Mouse (Mus musculus) hindbrain, embryonic 13.5 days (tissue): ENCODE data around the gene Gse1. TPM values are rescaled to one million over a fixed set of nuclear protein-coding genes. Genes with fewer than 3 reads are reported as not detected.

ENCODE experiments used
- ATAC-seq: fragments of 200-750 bp; cut with Nextera tagmentation; 2 replicates; pipeline ENCODE4 v1.8.0; 2017; ENCODE audit warnings: moderate TSS enrichment; ENCODE audit not compliant: low FRiP score
- H3K27ac ChIP-seq: fragments of 300-500 bp; sonication (generic); 2 replicates; pipeline ENCODE4 v1.5.1; 2015; ENCODE audit warnings: inconsistent platforms, mild to moderate bottlenecking, moderate library complexity
- H3K27me3 ChIP-seq: fragments of 300-500 bp; sonication (generic); 2 replicates; pipeline ENCODE4 v1.6.1; 2015; ENCODE audit warnings: mild to moderate bottlenecking, inconsistent platforms
- H3K36me3 ChIP-seq: fragments of 300-500 bp; sonication (generic); 2 replicates; pipeline ENCODE4 v1.6.1; 2015; ENCODE audit warnings: mild to moderate bottlenecking, inconsistent platforms
- H3K4me1 ChIP-seq: fragments of 300-500 bp; sonication (generic); replicated peaks from 2 replicates; pipeline ENCODE4 v1.6.1; 2015; ENCODE audit warnings: inconsistent platforms
- H3K4me2 ChIP-seq: fragments of 300-500 bp; sonication (generic); 2 replicates; pipeline ENCODE4 v1.6.1; 2015; ENCODE audit warnings: inconsistent platforms, mild to moderate bottlenecking, moderate library complexity
- H3K4me3 ChIP-seq: fragments of 300-500 bp; sonication (generic); 2 replicates; pipeline ENCODE4 v1.5.1; 2015; ENCODE audit warnings: mild to moderate bottlenecking, inconsistent platforms
- H3K9ac ChIP-seq: fragments of 300-500 bp; sonication (generic); 2 replicates; pipeline ENCODE4 v1.6.1; 2015; ENCODE audit warnings: mild to moderate bottlenecking, inconsistent platforms
- H3K9me3 ChIP-seq: fragments of 300-500 bp; sonication (generic); 2 replicates; pipeline ENCODE4 v1.6.1; 2016; ENCODE audit warnings: inconsistent platforms
- WGBS: fragments of 180-500 bp; shearing (Covaris S2); methylation state at CpG from one replicate; pipeline ENCODE4 v1.1.7; 2015; 5-methylcytosine and 5-hydroxymethylcytosine counted together
- polyA plus RNA-seq: library from polyadenylated mRNA; unstranded; fragments of >200 nt; fragmentation: Nextera tagmentation; extraction: Ambion mirVana; gene quantifications from 2 replicates; pipeline ENCODE4 v1.2.1, GENCODE M21; 2015

Gse1 gene
- polyA plus RNA-seq, 1 experiment from 2014 or later: 22.1 TPM

GRCm38 (mm10) chr8:120428492-120428891 is 200.2 kb downstream of the Gse1 start:
- H3K9ac ChIP-seq: no peak overlapping the region
- H3K4me2 ChIP-seq: no peak overlapping the region
- WGBS: 82% methylated on average over 5 of the region's 5 CpGs
- H3K4me3 ChIP-seq: no peak overlapping the region
- H3K27me3 ChIP-seq: no peaks in the 10 kb centered on the region
- no peaks in the 10 kb centered on the region for H3K36me3 ChIP-seq
- peaks cover 63% of the 10 kb centered on the region for H3K4me1 ChIP-seq
- ATAC-seq: no peak
- H3K9me3 ChIP-seq: no peaks in the 10 kb centered on the region
- H3K27ac ChIP-seq: no peak overlapping the region

DNA sequence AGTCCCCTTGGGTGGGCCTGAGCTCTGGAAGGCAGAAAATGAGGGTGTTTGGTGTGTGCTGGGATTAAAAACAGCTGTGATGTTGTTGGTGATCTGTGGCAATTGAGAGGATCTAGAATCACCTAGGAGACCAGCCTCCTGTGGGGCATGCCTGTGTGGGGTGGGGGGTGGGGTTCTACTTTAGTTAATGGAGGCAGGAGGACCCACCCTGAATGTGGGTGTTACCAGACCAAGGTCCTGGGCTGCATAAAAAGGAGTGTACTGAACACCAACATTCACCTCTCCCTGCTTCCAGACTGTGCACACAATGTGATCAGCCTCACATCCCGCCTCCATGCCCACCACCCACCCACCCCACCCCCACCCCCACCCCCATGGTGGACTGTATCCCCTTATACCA is 200.9 kb downstream of the Gse1 start:
- H3K9ac ChIP-seq: no peak overlapping the region
- no peaks in the 10 kb centered on the region for H3K9me3 ChIP-seq
- WGBS: 100% methylated on average over 1 of the region's 1 CpGs
- no peaks in the 10 kb centered on the region for H3K27me3 ChIP-seq
- peaks cover 57% of the 10 kb centered on the region for H3K4me1 ChIP-seq
- H3K27ac ChIP-seq: no peak overlapping the region
- no peak overlapping the region for H3K4me3 ChIP-seq
- H3K36me3 ChIP-seq: no peaks in the 10 kb centered on the region
- no peak overlapping the region for H3K4me2 ChIP-seq
- no peak for ATAC-seq

GRCm38 (mm10) chr8:120431042-120431441 is 202.8 kb downstream of the Gse1 start:
- Histone ChIP-seq H3K9ac (no peak overlapping the region), H3K27me3 (no peaks in the 10 kb centered on the region), H3K9me3 (no peaks in the 10 kb centered on the region), H3K4me3 (no peak overlapping the region), H3K4me1 (peaks cover 38% of the 10 kb centered on the region), H3K36me3 (no peaks in the 10 kb centered on the region), H3K4me2 (no peak overlapping the region), H3K27ac (0 out of 2 replicates have a peak overlapping the region, but pooled peaks have one; percentile 6)
- 67% methylated on average over 12 of the region's 12 CpGs for WGBS
- no peak for ATAC-seq

GRCm38 (mm10) chr8:120432438-120432837 is 204.2 kb downstream of the Gse1 start:
- Histone ChIP-seq H3K4me3 (no peak overlapping the region), H3K4me2 (no peak overlapping the region), H3K36me3 (no peaks in the 10 kb centered on the region), H3K27me3 (0 out of 2 replicates have a peak, but pooled peaks cover 9% of the 10 kb centered on the region), H3K4me1 (peaks cover 38% of the 10 kb centered on the region), H3K27ac (no peak overlapping the region), H3K9ac (no peak overlapping the region), H3K9me3 (no peaks in the 10 kb centered on the region)
- ATAC-seq: no peak
- WGBS: 85% methylated on average over 7 of the region's 7 CpGs

DNA sequence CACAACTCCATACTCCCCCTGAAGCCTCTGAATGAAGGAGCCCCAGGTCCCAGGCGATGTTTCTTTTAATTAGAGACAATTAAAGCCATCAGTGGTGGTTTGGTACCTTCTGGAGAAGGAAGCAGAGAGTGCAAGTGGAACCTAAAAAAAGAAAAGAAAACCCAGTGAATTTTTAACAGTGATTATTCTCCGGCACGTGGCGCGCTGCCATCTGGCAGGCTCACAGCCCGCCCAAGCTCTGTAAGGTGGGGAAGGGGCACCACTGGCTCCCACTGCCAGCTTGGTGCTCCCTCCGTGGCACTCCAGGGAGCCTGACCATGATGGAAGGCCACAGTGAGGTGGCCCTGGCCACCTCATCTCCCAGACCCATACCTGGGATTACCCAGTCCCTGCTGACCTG is 204.9 kb downstream of the Gse1 start:
- no peaks in the 10 kb centered on the region for H3K9me3 ChIP-seq
- no peak overlapping the region for H3K9ac ChIP-seq
- ATAC-seq: no peak
- H3K4me2 ChIP-seq: no peak overlapping the region
- 0 out of 2 replicates have a peak, but pooled peaks cover 13% of the 10 kb centered on the region for H3K27me3 ChIP-seq
- WGBS: 72% methylated on average over 7 of the region's 7 CpGs
- H3K4me3 ChIP-seq: no peak overlapping the region
- no peak overlapping the region for H3K27ac ChIP-seq
- peaks cover 38% of the 10 kb centered on the region for H3K4me1 ChIP-seq
- H3K36me3 ChIP-seq: no peaks in the 10 kb centered on the region

DNA sequence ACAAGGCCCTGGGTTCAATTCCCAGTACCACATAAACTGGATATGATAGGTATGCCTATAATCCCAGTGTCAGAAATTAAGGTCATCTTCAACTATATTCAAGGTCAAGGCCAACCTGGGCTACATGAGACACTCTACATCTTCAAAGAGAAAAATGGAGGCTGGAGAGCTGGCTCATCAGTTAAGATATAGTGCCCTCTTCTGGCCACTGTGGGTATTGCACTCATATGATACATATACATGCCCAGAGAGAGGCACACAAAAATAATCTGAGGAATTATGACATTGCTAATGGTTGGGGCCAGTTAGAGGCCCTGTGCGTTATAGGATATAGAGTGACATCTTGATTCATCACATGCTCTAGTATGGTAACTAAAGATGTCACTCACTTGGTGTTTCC is 205.5 kb downstream of the Gse1 start:
- no peak for ATAC-seq
- H3K4me1 ChIP-seq: peaks cover 42% of the 10 kb centered on the region
- no peaks in the 10 kb centered on the region for H3K36me3 ChIP-seq
- no peak overlapping the region for H3K27ac ChIP-seq
- 100% methylated on average over 1 of the region's 1 CpGs for WGBS
- H3K9me3 ChIP-seq: no peaks in the 10 kb centered on the region
- no peak overlapping the region for H3K4me2 ChIP-seq
- H3K4me3 ChIP-seq: no peak overlapping the region
- H3K9ac ChIP-seq: no peak overlapping the region
- H3K27me3 ChIP-seq: 0 out of 2 replicates have a peak, but pooled peaks cover 13% of the 10 kb centered on the region

DNA sequence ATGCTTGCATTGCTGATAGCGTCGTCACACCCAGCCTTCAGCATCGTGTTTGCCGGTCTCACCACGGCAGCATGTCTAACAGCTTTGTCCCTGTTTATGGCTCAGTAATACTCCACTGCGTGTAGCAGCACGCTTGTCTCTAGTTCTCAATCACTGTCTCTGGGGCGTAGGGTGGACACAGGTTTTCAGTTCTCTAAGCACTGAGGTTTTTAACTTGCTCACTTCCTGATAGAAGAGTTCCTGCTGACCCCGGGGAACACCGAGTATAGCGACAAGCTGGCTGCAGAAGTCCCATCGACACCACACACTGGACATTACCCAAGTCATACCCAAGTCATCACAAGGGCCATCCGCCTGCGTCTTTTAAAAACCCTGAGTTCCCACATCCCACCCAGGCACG is 207.5 kb downstream of the Gse1 start:
- H3K4me2 ChIP-seq: no peak overlapping the region
- H3K9me3 ChIP-seq: no peaks in the 10 kb centered on the region
- no peak overlapping the region for H3K9ac ChIP-seq
- 0 out of 2 replicates have a peak, but pooled peaks cover 13% of the 10 kb centered on the region for H3K27me3 ChIP-seq
- no peak overlapping the region for H3K4me3 ChIP-seq
- H3K36me3 ChIP-seq: no peaks in the 10 kb centered on the region
- peaks cover 59% of the 10 kb centered on the region for H3K4me1 ChIP-seq
- no peak overlapping the region for H3K27ac ChIP-seq
- ATAC-seq: no peak
- WGBS: 95% methylated on average over 15 of the region's 15 CpGs

DNA sequence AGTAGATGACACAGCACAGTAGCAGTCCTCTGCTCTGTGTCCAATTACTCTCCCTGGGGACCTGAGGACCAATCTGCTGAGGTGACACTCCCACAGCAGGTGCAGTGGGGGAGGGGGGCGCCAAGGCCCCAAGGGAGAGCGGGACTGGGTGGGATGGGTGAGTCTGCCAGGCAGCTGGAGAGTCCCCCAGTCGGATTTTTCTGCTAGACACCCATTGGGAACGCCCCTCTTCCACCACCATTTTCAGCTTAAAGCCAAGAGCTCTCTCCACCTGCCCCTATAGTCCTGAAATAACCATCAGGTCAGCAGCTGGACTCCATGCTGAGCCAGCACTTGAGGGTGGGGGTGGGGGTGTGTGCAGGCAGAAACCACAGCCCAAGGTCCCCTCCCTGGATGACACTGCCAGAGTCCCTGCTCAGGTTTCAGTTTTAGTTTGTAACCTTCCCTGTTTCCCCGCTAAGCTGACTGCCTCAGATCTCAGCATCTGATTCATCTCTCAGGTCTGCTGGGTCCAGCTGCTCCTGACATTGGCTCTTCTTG is 208.3 kb downstream of the Gse1 start:
- H3K27ac ChIP-seq: peak overlapping the region; percentile 23; the same call in 1 of the 2 replicates
- no peak overlapping the region for H3K9ac ChIP-seq
- WGBS: 49% methylated on average over 5 of the region's 5 CpGs
- peaks cover 67% of the 10 kb centered on the region for H3K4me1 ChIP-seq
- no peak overlapping the region for H3K4me2 ChIP-seq
- 0 out of 2 replicates have a peak, but pooled peaks cover 13% of the 10 kb centered on the region for H3K27me3 ChIP-seq
- H3K36me3 ChIP-seq: no peaks in the 10 kb centered on the region
- ATAC-seq: no peak
- H3K4me3 ChIP-seq: no peak overlapping the region
- no peaks in the 10 kb centered on the region for H3K9me3 ChIP-seq

- Histone ChIP-seq H3K9me3 (no peaks in the 10 kb centered on the region), H3K36me3 (no peaks in the 10 kb centered on the region), H3K4me1 (peaks cover 73% of the 10 kb centered on the region), H3K9ac (peak overlapping the region; percentile 36; the same call in 1 of the 2 replicates), H3K4me2 (no peak overlapping the region), H3K4me3 (no peak overlapping the region), H3K27me3 (peaks cover 15% of the 10 kb centered on the region; the same call in 1 of the 2 replicates), H3K27ac (peak overlapping the region; percentile 90)
- ATAC-seq: no peak
- 64% methylated on average over 1 of the region's 1 CpGs for WGBS
Measured at GRCm38 (mm10) chr8:120437207-120437606, 209.0 kb downstream of the Gse1 start.

DNA sequence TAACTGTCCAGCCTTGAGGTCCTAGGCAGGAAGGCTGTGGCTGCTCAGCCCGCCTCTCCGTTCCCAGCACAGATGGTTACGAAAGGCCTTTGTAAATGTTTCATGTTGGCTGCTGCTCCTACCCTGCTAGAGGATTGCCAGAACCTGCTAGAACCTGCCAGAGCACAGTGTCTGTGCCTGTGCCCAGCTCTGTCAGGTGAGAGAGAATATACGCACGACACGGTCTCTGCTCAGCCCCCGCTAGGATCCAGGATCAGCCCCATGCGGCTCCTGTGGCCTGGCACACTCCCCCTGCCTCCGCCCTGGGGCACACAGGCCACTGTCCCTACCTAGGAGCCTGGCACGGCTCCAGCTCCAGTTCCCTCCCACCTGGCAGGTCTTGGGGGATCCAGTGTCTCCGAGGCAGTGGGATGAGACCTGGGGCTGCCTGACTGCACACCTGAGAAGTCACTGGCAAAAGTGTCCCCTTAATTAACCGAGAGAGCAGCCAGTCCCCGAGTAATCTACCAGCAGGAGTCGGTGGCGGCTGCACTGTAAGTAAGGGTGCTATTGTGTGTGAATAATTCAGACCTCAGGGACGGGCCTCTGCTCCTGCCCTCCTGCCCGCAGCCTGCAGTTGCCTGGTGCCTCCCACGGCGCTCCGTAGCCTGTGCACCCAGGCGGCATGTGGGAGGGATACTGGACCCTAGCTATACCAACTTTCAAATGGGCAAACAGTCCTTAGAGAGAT is 209.6 kb downstream of the Gse1 start:
- ATAC-seq: no peak
- 52% methylated on average over 21 of the region's 21 CpGs for WGBS
- H3K4me2 ChIP-seq: no peak overlapping the region
- peak overlapping the region; percentile 36; the same call in 1 of the 2 replicates for H3K9ac ChIP-seq
- H3K9me3 ChIP-seq: no peaks in the 10 kb centered on the region
- H3K4me3 ChIP-seq: no peak overlapping the region
- peak overlapping the region; percentile 90 for H3K27ac ChIP-seq
- no peaks in the 10 kb centered on the region for H3K36me3 ChIP-seq
- H3K27me3 ChIP-seq: peaks cover 21% of the 10 kb centered on the region; the same call in 1 of the 2 replicates
- peaks cover 74% of the 10 kb centered on the region for H3K4me1 ChIP-seq

DNA sequence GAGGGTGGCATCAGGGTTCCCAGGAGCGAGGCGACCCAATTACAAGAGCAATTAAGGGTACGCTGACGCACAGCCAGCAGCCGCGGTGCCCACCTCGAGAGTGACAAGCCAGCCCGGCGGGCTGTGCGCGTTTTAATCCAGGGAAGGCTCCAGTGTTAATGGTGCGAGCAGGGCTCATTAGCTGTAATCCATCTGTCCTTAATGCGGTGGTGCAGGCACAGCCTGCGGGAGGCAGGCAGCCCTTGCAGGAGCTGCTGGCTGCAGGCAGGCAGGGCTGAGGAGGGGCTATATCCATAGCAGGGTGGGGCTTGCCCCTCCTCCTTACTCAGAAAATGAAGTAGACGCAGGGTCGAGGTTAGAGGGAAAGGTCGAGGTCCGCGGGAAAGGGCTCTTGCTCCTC is 211.1 kb downstream of the Gse1 start:
- H3K9me3 ChIP-seq: no peaks in the 10 kb centered on the region
- H3K4me2 ChIP-seq: peak overlapping the region; percentile 19; the same call in 1 of the 2 replicates
- WGBS: 5% methylated on average over 19 of the region's 19 CpGs
- no peak overlapping the region for H3K4me3 ChIP-seq
- ATAC-seq: peak; percentile 70
- no peaks in the 10 kb centered on the region for H3K36me3 ChIP-seq
- peak overlapping the region; percentile 51; the same call in 1 of the 2 replicates for H3K9ac ChIP-seq
- H3K27ac ChIP-seq: peak overlapping the region; percentile 90
- peaks cover 70% of the 10 kb centered on the region for H3K4me1 ChIP-seq
- H3K27me3 ChIP-seq: peaks cover 23% of the 10 kb centered on the region; the same call in 1 of the 2 replicates

GRCm38 (mm10) chr8:120440739-120441138 is 212.5 kb downstream of the Gse1 start:
- ATAC-seq: peak; percentile 21; the same call in 1 of the 2 replicates
- peak overlapping the region; percentile 90 for H3K27ac ChIP-seq
- peaks cover 84% of the 10 kb centered on the region for H3K4me1 ChIP-seq
- H3K4me3 ChIP-seq: no peak overlapping the region
- H3K9ac ChIP-seq: peak overlapping the region; percentile 51
- H3K9me3 ChIP-seq: no peaks in the 10 kb centered on the region
- no peaks in the 10 kb centered on the region for H3K36me3 ChIP-seq
- 46% methylated on average over 12 of the region's 12 CpGs for WGBS
- H3K4me2 ChIP-seq: peak overlapping the region; percentile 23
- H3K27me3 ChIP-seq: peaks cover 25% of the 10 kb centered on the region; the same call in 1 of the 2 replicates
